Mouse (Mus musculus) spleen, adult 2 months (tissue): ENCODE measurements around the gene Runx1.

Experiments
- CTCF ChIP-seq: fragments of 200-500 bp; IDR thresholded peaks from 2 replicates; pipeline ENCODE4 v1.5.1; 2011; ENCODE audit warnings: mild to moderate bottlenecking, inconsistent platforms; ENCODE audit not compliant: insufficient read depth, insufficient read length, insufficient replicate concordance; ENCODE audit errors: extremely low read depth
- POLR2A ChIP-seq: fragments of 200-500 bp; IDR thresholded peaks from 2 replicates; pipeline ENCODE4 v1.6.1; 2011; ENCODE audit warnings: low read depth, low read length, inconsistent platforms

GRCm38 (mm10) chr16:92566146-92566545, 259.8 kb downstream of the Runx1 start:
- TF ChIP-seq POLR2A (no peak), CTCF (no peak)
